Mouse (Mus musculus): ENCODE data around the gene Thumpd3.

The Thumpd3 gene

GRCm38 (mm10) chr6:113046041-113046975 is at the start of gene Thumpd3:
Gene Thumpd3 (plus strand): TSS chr6:113046225.
- peak; percentile 96 to 97 for DNase-seq

- DNase-seq: no peak
Measured at GRCm38 (mm10) chr6:112999199-112999598, 46.8 kb upstream of the Thumpd3 start.

- peak; percentile 92 to 94 for DNase-seq
Measured at GRCm38 (mm10) chr6:113000666-113001287, 45.2 kb upstream of the Thumpd3 start.

GRCm38 (mm10) chr6:113001719-113002118 is 44.3 kb upstream of the Thumpd3 start:
- no peak for DNase-seq

GRCm38 (mm10) chr6:113003313-113004111 is 42.5 kb upstream of the Thumpd3 start:
- DNase-seq: no peak

DNA sequence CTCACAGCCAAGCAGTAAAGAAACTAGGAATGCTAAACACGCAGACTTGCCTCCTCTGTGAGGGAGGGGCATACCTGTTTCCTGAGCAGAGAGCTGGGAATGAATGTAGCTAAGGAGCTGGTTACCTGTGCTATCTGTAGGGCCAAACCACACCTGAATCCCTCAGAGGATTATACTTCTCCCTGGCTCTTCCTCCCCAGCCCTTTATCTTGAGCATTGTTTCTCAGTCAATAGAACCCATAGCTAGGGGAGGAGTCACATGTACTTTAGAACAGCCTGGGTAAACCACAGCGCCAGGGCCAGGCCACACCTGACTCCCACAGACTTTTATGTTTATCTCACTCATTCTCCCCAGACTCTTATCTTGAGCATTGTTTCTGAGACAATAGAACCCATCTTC is 39.2 kb upstream of the Thumpd3 start:
- DNase-seq: no peak

DNA sequence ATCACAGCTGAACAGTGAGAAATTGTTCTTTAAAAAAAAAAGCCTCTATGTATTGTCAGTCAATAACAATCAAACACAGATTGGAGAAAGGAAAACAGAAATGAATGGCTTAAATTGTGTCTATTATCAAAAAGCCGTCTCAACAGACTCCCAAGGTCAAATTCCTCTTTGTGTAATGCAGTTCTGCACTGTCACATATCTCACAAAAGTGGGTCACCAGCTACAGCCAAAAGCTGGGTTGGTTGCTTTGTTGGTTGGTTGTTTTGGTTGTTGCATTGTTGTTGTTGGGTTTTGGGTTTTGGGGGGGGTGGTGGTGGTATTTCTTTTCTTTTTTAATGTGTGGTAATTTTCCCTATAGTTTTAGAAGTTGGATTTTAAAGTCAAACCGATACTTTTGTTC is 34.1 kb upstream of the Thumpd3 start:
- DNase-seq: no peak

DNA sequence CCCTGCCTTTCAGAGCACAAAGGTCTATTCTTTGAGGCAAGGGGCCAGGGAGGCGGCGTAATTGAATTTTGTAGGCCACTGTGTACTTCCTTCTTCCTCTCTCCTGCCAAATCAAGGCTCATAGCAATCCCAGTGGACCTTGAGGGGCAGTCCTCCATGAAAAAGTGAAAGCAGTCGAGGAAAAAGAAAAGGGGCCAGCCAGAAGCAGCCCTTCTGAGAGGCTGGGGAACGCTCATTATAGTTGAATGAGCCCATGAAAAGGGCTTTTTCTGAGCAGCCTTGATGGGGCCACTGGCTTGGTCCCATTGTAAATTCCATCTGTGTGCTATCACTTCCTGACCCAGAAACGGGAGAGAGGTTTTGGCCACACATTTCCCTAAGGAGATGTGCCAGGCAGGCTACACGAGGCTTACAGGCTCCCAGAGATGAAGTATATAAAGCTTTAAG is 33.5 kb upstream of the Thumpd3 start:
- peak; percentile 40 to 51 for DNase-seq

GRCm38 (mm10) chr6:113013550-113013949 is 32.5 kb upstream of the Thumpd3 start:
- DNase-seq: no peak

DNA sequence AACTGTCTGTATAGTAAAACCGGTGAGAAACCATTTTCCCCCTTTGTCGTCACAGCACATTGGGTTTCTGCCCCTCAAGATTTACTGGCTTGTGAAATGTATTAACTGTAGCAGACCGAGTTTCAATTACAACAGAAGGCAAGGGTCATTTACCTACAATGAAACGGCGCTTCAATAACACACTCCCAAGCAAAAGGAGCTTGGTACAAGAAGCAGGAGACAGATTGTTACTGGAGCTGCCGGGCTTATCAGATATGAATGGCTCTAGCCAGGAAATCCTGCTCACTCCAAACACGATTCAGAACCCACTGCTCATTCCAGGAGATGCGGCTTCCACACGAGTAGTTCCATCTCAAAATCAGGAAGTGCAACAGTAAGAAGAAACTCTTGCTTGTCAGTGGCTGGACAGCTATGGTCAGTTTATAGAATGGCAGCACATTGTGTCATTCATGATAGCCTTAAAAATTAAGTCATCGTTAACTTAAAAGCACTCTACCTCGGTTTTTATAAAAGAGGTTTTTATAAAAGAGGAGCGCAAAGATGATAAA is 28.5 kb upstream of the Thumpd3 start:
- no peak for DNase-seq

GRCm38 (mm10) chr6:113018139-113018538 is 27.9 kb upstream of the Thumpd3 start:
- no peak for DNase-seq

- DNase-seq: no peak
Measured at GRCm38 (mm10) chr6:113024866-113025265, 21.2 kb upstream of the Thumpd3 start.

- no peak for DNase-seq
Measured at GRCm38 (mm10) chr6:113025774-113026173, 20.3 kb upstream of the Thumpd3 start.

DNA sequence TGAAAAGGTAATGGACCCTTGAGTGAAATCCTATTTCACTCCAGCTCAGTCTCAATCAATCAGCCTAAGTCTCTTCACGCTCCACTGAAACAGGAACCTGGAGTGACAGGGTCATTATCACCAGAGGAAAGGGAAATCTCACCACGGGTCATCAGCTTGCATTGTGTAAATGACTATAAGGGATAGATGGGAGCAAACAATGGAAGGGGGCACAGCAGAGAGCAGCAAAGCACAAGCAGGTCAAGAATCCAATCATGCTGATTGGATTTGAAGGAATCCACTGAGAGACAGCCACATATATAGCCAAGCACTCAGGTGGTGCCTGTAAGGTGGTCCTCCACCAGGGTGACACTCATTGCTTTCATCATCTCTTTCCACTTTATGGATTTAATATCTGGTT is 18.6 kb upstream of the Thumpd3 start:
- DNase-seq: no peak

DNA sequence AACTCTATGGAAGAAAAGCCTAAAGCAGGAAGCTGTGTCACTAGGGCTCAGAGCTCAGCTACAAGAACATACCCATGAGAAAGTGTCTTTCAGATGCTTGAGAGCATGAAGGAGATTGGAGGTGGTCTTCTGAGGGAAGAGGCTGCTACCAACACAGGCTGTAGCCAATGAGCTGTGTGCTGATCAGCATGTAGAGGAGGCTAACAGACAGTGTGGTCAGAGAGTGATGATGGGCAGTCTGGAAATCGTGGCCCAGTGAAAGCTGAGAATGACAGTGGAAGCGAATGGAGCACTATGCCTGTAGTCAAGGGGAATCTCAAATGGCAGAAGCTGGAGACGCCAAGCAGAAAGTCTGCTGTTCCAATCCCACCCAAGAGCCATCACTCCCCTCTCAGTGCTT is 17.0 kb upstream of the Thumpd3 start:
- no peak for DNase-seq

DNA sequence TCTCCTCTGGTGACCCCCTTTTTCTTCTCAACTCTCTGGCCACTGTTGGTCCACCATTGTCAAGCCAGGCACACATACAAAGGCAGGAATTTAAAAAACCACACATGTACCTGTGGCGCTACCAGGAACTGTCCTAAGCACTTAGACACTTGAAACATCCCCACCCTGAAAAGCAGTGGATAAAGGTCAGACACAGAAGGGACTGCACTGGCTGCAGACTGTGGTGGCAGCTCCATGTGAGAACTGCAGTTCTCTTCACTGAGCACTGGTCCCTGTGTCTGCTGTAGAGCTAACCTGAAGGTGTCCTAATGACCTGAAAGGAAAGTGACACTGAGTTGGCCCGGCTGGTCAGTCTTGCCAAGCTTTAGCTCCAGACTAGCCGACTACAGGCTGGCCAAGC is 15.5 kb upstream of the Thumpd3 start:
- DNase-seq: peak in 1 of 2 experiments; percentile 22

DNA sequence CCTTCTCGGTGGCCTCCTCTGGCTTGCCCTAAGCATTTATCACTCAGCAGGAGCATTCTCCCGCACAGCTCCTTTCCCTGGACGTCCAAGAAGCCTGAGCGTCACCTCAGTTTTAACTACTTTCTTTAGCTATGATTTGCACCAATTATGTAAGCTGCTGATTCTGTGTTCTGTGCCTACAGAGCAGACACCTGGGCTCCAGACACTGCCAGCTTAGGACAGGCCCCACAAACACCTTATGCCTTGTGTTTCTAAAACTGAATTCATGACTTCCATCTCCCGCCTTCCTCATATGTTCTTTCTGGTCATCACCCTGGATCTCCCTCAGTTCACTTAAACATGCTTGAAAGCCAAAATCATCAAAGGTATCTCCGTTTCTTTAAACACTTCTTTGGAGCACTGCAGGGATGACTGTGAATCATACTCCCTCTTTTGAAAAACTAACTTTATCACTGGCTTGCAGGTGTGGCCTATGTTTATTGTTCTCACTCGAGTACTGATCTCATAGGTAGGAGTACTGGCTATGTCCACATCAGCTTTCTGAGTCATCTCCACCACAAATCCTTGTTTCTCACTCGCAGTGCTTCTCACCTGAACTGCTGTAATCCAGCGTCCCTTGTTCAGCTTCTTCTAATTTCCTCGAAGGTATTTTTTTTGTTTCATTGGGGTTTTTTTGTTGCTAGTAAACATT is 14.9 kb upstream of the Thumpd3 start:
- peak in 1 of 2 experiments; percentile 26 for DNase-seq

GRCm38 (mm10) chr6:113032121-113032520 is 13.9 kb upstream of the Thumpd3 start:
- no peak for DNase-seq

GRCm38 (mm10) chr6:113033185-113033584 is 12.8 kb upstream of the Thumpd3 start:
- DNase-seq: no peak

DNA sequence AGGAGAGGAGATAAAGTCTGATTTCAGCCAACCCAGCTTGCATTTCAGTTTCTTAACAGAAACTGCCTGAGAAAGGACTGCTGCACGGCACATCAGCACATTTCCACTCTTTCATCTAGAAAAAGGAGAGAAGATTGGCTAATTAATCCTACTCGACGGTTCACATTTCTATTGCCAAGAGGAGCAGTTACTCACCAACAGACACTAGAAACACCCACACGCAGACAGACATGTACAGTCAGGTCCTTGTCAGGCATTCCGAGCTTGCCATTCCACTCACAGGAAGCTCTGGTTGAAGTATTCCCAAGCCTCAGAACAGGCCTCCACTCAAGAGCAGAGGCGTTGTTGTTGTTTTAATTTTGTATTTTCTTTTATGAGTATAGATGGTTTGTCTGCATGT is 11.6 kb upstream of the Thumpd3 start:
- DNase-seq: no peak

- no peak for DNase-seq
Measured at GRCm38 (mm10) chr6:113036463-113037175, 9.4 kb upstream of the Thumpd3 start.
